Mouse (Mus musculus) embryonic fibroblast, embryonic 13.5 days (primary cell): ENCODE results near the gene Sh2d3c.

Experiments
- CTCF ChIP-seq: IDR thresholded peaks from 2 replicates; pipeline ENCODE4 v1.5.1; 2011; ENCODE audit warnings: mild to moderate bottlenecking, control low read depth, low read length, moderate library complexity, borderline replicate concordance; ENCODE audit not compliant: insufficient read depth
- POLR2A ChIP-seq: IDR thresholded peaks from 2 replicates; pipeline ENCODE4 v1.6.1; 2011; ENCODE audit warnings: low read depth, mild to moderate bottlenecking, control low read depth, low read length, moderate library complexity

DNA sequence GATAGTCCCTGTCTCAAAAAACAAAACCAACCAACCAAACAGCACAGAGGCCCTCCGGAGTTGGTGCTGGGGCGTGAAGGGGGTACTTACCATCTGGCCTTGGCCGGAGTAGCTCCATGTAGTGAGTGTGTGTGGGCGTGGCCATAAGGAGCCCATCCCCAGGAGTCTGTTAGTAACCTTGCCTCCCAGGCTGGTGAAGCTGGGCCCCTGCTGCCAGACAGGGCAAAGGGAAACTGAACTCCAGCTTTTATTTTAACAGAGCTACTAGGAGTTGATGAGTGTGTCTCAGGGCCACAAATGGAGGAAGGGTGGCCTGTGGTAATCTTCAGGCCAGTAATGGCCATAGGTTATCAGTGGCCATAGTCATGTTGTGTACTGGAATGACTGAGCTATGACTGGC is 13.6 kb downstream of the Sh2d3c start:
- TF ChIP-seq CTCF: no peak
- TF ChIP-seq POLR2A: no peak
